Mouse (Mus musculus): Measurements from ENCODE around the gene Tbk1.
A peak's percentile ranks its signal among the peaks of the same experiment; 100 is the strongest.

The Tbk1 gene

DNA sequence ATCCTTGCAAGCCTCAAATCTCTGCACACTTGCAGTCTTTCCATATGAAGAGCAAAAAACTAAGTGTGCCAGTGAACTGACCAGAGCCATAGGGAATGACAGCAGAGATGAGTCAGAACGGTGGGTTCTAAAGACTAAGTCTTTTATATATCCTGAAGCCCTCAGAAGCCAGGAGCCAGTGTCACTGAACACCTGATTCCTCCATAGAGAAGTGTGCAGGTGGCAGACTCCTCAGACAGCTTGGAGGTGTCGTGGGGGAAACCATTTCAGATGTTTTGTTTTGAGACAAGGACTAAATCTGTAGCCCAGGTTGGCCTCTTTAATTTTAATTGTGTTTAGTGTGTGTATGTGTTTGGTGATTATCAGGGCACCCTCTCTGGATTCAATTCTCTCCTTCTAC lies 87.5 kb downstream of the Tbk1 start:
- no peak for ATAC-seq (ENCODE audit: low TSS enrichment)

DNA sequence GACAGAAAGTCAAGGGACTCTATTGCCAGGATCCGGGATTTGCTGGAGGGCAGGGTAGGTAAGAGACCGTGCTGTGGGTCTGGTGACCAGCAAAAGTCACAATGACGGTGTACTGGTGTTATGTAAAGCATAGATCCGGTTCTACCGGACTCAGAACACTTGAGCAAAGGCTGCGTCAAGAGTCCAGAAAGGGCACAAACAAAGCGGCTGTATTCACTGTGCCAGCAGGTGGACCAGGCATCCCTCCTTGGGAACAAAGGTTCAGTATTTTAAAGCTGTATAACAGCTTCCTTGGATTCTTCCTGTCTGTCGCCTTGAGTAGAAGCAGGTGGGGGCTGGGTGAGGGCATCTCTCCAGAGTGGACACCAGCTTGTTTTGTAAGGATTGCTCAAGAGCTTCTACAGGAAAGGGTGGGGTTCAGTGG lies 88.1 kb downstream of the Tbk1 start:
- no peak for ATAC-seq (ENCODE audit: low TSS enrichment)

GRCm38 (mm10) chr10:121497968-121498367 lies 88.6 kb downstream of the Tbk1 start:
- peak; percentile 21; the same call in 1 of the 2 replicates for ATAC-seq (ENCODE audit: low TSS enrichment)

GRCm38 (mm10) chr10:121496616-121497015 lies 90.0 kb downstream of the Tbk1 start:
- no peak for ATAC-seq (ENCODE audit: low TSS enrichment)
